Mouse (Mus musculus) liver, adult 2 months (tissue): ENCODE measurements around the gene Tmed11.

ENCODE experiments used
- CTCF ChIP-seq: fragments of 200-500 bp; IDR thresholded peaks from 2 replicates; pipeline ENCODE4 v1.5.1; 2011; ENCODE audit warnings: low read depth, low read length, control low read depth
- POLR2A ChIP-seq: fragments of 200-500 bp; IDR thresholded peaks from 2 replicates; pipeline ENCODE4 v1.6.1; 2011; ENCODE audit warnings: low read length, control low read depth; ENCODE audit not compliant: insufficient read depth; ENCODE audit errors: extremely low read depth

DNA sequence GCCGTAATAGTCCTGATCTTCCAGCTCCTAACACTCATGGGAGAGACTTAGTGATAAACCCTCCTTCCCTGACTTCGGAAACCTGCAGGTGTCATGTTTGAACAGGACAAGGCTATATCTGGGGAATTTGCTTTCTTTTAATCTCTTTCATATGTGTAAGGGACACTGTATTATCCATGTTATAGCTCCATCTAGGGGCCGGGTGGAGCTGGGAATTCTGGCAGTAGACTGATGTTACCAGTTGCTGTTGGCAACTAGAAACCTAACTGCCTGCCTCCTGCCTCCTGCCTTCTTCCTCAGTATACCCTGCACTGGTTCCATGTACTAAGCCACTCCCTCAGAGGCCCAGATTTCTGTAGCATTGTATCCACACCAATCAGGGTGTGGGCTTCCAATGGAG is 36.8 kb downstream of the Tmed11 start:
- TF ChIP-seq POLR2A = no peak
- peak; percentile 25; the same call in 1 of the 2 replicates for TF ChIP-seq CTCF
